ENCODE assay signal across 7 mouse cellular contexts in the genomic region with DNA sequence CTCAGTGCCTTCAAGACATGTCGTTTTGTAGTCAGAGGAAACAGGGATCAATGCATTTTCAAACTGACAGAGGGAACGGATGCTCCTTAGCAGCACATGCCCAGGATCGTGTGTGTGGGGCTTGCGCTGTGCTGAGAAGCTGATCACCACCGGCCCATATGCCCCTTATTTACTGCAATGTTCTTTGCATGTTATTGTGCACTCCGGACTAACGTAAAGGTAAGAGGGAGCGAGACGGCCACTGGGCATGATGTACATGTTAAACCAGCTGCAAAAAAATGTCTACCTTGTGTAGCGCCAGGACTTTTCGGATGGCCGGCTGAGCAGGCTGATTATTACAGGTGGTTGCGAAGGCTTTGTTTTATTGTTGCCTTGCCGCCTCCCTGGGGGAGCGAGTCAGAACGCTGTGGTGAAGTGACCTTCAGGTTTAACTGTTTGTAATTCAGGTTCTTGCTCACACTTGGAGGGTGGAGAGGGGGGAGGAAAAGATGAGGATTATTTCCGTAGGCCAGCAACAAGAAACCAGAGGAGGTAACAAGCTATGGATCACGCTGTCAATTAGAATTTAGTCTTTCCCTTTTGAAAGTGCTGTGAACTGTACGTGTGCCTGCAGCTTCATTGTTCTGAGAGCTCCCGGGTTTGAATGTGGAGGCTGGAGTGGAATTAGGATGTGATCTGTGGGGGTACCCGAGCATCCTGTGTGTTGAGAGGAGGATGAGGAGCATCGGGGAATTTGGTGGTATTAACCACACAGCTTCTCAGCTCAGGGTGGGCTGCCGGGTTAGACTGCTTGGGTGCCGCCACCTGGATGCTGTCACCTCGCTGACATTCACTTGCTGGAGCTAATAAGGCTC.
DNase-seq lines count a peak whose midpoint lies in the region; ATAC-seq and TF ChIP-seq lines count a peak whose summit lies in the region.

No protein-coding gene starts in this region.

- no peaks in the 10 kb centered on the region for H3K9me3 ChIP-seq in forebrain, embryonic 14.5 days (replicated peaks; ENCODE audit: control insufficient read depth, low read length)
- H3K9me3 ChIP-seq in neural tube, embryonic 13.5 days = no peaks in the 10 kb centered on the region

- ATAC-seq in forebrain, embryonic 14.5 days = peak; percentile 64
- ATAC-seq in neural tube, embryonic 13.5 days (ENCODE audit: low read depth) = peak; percentile 65
- no peak for ATAC-seq in monocyte, adult 5-6 weeks (replicated peaks; ENCODE audit: insufficient number of reproducible peaks, low FRiP score, low TSS enrichment, poor library complexity, severe bottlenecking)

- H3K9ac ChIP-seq in forebrain, embryonic 14.5 days (ENCODE audit: low read length) = peak overlapping the region; percentile 59
- peak overlapping the region; percentile 57 for H3K9ac ChIP-seq in neural tube, embryonic 13.5 days

- peaks cover 6% of the 10 kb centered on the region for H3K4me1 ChIP-seq in forebrain, embryonic 14.5 days (ENCODE audit: control insufficient read depth, insufficient read depth, low read length)
- H3K4me1 ChIP-seq in neural tube, embryonic 13.5 days (replicated peaks) = peaks cover 11% of the 10 kb centered on the region

- 4% methylated on average over 25 of the region's 25 CpGs for WGBS in forebrain, embryonic 14.5 days
- 11% methylated on average over 25 of the region's 25 CpGs for WGBS in neural tube, embryonic 13.5 days

- intact Hi-C loops in left cerebral cortex, adult 2 months (cut with DNase I) = loop anchor here (5.0 kb wide), 3 partner anchors 46 to 341 kb away; no protein-coding TSS in a partner anchor

- no peaks in the 10 kb centered on the region for H3K36me3 ChIP-seq in forebrain, embryonic 14.5 days (ENCODE audit: control insufficient read depth, insufficient read depth, low read length)
- H3K36me3 ChIP-seq in neural tube, embryonic 13.5 days = no peaks in the 10 kb centered on the region

- peak overlapping the region; percentile 72 for H3K4me3 ChIP-seq in left cerebral cortex, adult 2 months
- peak overlapping the region; percentile 40 for H3K4me3 ChIP-seq in forebrain, embryonic 14.5 days (ENCODE audit: low read depth, low read length)
- H3K4me3 ChIP-seq in neural tube, embryonic 13.5 days = peak overlapping the region; percentile 35

- no peak for TF ChIP-seq CTCF in left cerebral cortex, adult 2 months (IDR thresholded peaks at IDR 0.05)

- H3K4me2 ChIP-seq in forebrain, embryonic 14.5 days (ENCODE audit: low read length) = peak overlapping the region; percentile 74
- peak overlapping the region; percentile 60 for H3K4me2 ChIP-seq in neural tube, embryonic 13.5 days

- peak overlapping the region; percentile 92 for H3K27ac ChIP-seq in left cerebral cortex, adult 2 months
- H3K27ac ChIP-seq in forebrain, embryonic 14.5 days (ENCODE audit: low read depth, low read length) = no peak overlapping the region
- H3K27ac ChIP-seq in neural tube, embryonic 13.5 days (replicated peaks) = no peak overlapping the region

- DNase-seq in left cerebral cortex, adult 2 months (ENCODE audit: extremely low spot score in 1 of 2, low spot score in 2 of 2) = peak in 1 of 2 experiments; percentile 34
- DNase-seq in left cerebral cortex, adult 11 months (ENCODE audit: low spot score) = no peak
- peak; percentile 45 for DNase-seq in forebrain, embryonic 14.5 days (ENCODE audit: low spot score)
- DNase-seq in layer of hippocampus, postnatal 10 days (ENCODE audit: low spot score in 2 of 2) = peak; percentile 27 to 42
- DNase-seq in lung, postnatal 10 days = no peak

- H3K27me3 ChIP-seq in forebrain, embryonic 14.5 days (replicated peaks; ENCODE audit: control insufficient read depth, insufficient read depth, low read length) = no peaks in the 10 kb centered on the region
- peaks cover 6% of the 10 kb centered on the region; the same call in 1 of the 2 replicates for H3K27me3 ChIP-seq in neural tube, embryonic 13.5 days

Comparison
In these comparisons a context has a peak if more than half of its experiments do, and no peak if none do; other contexts are left out.
1. DNase-seq: peak in forebrain, embryonic 14.5 days (single experiment) and layer of hippocampus, postnatal 10 days (2 of 2); none in left cerebral cortex, adult 11 months (single experiment) and lung, postnatal 10 days (single experiment).
2. Peak in every context shown above with its lines, with median percentiles within 50 percentile points of each other: H3K4me3 ChIP-seq.